Mouse (Mus musculus): Measurements from ENCODE around the gene Insrr.

Gene Insrr

DNA sequence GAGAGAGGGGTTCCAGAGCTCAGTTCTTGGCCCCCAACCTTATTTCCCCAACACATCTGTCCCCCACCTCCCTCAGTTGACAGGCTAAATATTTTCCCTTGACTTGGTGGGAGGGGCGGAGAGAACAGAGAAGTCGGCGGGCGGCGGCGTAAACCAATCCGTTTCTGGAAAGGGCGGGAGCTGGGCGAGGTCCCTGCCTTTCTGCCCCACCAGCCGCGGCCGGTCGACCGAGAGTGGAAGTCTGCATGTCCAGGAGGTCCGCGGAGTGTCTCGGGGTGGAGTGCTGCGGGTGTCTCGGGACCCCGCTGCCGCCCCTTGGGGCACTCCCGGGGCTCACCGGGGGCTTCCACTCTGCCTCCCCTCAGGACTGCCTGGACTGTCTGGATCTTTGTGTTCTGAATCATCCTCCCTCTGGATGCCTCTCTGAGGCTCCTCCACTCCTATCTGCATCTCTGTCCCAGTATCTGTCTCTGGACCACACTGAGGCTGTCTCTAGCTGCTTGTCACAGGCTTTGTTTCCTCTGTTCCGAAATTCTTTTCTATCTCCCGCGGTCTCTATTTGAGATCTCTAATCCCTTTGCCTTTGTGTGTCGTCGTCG is at the start of gene Insrr:
TSS of gene Insrr (plus strand) at position 216 of the 599 bp plus-strand sequence.
- DNase-seq (ENCODE audit: low spot score), result no peak

DNA sequence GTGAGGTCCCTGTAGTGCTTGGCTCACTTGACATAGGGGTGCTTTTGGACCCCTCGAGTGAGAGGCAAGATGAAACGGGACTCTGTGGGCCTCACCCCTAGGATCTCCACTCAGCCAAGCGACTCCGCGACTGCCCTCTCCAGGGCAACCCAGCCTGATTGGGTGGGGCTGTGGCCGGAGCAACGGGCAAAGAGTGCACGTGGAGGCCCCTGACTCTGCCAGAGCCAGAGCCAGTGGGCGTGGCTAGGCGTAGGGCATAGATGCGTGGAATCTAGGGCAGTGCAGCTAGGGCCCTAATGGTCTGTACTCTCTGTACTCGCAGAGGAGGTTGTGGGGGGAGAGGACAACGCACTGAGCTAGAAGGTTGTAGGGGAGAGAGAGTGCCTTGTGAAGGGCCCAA is 48.3 kb upstream of the Insrr start, which contains the start of gene Lrrc71:
TSS of gene Lrrc71 (minus strand) at position 195 of the 400 bp plus-strand sequence.
- no peak for DNase-seq (ENCODE audit: low spot score)

DNA sequence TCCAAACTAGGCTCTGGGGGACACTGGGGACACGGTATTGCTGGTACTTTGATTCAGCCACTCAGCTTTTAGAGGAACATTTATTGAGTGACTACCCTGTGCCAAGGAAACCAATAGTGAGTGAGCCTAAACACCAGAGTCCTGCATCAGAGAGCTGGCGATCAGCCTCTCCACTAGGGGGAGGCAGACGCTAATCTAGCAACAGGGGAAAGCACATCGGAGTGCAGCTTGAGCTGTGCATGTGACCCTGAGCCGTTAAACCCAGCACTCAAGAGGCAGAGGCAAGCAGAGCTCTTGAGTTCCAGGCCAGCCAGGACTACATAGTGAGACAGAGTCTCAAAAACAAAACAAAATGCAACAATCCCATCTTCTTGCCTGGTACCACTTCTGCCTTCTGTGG is 47.7 kb upstream of the Insrr start:
- DNase-seq (ENCODE audit: low spot score), result no peak

DNA sequence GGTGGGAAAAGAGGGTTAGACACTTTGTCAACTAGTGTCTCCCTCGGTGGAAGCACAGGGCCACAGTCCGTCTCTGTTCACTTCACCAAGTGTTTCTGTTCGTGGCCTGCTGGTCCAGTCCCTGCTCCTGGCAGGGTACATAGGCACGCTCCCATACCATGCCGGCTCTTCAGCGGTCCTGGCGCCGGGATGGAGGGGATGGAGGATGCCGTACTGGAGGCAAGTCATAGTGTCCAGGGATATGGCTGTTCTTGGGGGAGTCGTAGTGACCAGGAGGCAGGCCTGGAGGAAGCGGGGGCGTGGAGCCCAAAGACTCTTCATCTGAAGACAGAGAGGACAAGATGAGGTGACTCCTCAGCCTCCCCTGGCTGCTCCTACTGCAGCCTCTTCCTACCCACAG is 46.8 kb upstream of the Insrr start:
- DNase-seq (ENCODE audit: low spot score), result no peak

DNA sequence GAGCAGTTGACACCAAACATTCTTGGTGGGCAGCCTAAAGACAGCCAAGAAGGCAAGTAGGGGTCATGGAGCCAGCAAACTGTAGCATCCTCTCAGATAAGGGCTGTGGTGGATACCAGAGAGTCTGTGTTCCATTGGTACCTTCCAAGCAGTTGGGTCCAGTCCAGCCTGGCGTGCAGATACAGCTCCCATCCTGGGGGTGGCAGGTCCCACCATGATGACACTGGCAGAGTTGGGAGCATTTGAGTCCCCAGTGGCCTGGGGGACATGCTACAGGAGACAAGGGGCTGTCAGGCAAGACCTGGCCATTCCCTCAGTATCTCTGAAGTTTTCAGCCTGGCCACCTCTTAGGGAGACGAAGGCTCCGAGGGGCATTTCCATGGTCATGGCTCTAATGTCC is 44.2 kb upstream of the Insrr start:
- DNase-seq (ENCODE audit: low spot score), result no peak

DNA sequence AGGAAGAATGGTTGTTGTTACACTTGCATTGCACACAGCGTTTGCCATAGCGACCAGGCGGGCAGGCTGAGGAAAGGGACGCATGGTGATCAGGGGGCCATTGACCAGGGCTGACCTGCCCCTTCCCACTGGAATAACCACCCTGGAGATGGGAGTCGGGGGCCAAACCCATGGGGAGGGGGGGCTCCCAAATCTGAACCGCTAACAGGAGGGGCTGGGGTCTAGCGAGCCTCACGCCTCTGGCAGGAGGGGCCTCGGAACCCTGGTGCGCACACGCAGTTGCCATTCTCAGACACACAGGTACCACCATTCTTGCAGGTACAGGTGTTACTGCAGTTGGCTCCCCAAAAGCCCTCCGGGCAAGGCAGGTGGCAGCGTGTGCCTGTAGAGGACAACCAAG is 42.9 kb upstream of the Insrr start:
- DNase-seq (ENCODE audit: low spot score), result no peak

DNA sequence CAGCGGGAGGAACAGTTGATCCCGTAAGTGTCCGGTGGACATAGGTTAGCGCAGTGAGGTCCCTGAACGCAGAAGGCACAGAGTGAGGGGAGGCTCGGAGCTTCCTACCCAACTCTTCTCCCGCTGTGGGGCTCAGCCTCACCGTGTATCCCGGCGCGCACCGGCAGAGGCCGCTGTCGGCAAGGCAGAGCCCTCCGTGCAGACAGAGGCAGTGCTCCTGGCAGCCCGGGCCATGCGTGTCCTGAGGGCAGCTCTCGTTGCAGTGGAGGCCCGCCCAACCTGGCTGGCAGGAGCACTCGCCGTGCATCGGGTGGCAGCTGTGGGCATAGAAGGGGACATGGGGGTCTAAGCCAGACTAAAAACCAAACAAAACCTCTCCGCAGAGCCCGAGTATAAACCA is 40.8 kb upstream of the Insrr start:
- DNase-seq (ENCODE audit: low spot score), result peak; percentile 90

DNA sequence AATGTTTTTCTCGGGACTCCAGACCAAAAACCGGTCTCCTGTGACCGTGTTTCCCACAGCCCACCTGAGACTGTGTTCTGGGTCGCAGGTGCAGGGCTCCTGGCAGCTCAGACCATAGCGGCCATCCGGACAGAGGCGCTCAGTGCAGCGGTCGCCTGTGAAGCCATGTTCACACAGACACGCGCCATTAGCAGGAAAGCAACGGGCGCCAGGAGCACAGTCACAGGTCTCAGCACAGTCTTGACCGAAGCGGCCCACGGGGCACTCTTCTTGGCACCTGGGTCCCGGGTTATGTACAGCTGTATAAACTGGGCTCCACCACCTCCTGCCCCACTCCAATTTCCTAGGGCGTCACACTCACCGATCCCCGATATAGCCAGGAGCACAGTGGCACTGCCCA is 40.3 kb upstream of the Insrr start:
- DNase-seq (ENCODE audit: low spot score), result no peak

DNA sequence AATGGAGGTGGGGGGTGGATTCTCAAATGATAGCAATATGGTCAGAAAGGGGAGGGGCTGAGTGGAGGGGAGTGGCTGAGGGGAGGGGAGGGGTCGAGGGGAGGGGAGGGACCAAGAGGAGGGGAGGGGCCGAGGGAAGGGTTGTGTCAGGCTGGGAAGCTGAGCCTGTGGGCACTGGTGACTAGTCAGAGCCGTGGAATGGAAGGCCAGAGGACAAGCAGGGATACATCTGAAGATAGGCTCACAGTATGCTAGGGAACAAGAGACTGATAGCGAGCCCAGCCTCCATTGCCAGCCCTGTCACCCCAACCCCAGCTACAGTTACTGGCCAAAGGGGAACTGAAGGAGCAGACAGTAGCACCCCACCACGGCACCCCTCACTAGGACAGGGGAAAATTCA is 38.1 kb upstream of the Insrr start:
- no peak for DNase-seq (ENCODE audit: low spot score)

DNA sequence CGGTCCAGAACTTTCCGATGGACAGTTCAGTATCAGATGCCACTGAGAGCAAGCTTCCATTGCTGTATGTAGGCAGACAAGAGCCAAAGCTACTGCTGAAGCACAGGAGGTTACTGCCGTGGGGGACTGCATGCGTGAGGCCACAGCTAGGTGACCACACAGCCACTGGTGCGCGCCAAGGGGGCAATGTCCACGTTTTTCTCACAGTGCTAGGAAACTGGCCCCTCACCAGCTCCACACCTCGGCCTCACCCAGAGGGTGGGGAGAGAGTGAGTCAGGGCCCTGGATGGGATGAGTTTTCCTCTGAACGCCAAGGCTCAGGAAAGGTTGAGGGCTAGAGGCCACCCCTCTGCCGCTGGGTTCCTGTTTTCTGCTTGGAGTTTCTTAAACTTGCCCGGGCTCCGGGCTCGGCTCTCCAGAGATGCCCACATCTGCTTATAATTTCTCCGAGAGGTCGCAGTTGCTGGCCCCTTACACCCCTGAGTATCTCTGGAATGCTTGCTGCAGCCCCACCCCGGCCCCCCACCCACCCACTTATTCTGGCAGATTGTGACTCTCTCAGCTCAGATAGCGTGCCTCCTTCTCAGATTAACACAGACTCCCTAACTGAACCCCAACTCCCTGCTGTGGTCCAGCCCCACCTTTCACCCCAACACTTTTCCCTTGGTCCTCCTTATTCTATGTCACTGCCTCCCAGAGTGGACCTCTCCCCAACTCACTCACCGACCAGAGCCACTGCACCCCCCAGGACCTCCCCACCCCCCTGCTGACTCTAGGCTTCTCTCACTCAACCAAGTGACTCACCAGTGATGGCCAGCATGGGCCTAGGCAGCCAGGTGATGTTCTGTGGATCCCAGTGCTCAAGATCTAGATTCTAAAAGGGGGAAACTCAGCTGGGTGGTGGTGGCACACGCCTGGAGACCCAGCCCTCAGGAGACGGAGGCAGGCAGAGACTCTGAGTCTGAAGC is 35.1 kb upstream of the Insrr start:
- no peak for DNase-seq (ENCODE audit: low spot score)

DNA sequence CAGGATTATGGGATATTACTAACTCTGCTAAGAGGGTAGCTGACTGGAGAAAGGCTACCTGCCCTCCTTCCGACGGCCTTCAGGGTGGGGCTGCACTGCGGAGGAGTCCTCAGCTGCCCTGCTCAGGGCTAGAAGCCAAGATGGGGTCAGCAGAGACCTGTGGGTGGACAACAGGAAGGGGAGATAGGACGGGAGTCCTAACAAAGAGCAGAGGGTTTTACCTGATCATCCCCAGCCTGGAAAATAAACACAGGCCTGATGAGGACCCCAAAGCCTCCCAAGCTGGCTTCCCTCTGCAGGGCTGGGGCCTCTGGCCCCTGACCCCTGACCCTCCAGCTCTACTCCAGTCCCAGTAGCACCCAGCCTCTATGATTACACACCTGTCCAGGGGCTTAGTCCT is 33.5 kb upstream of the Insrr start:
- DNase-seq (ENCODE audit: low spot score), result no peak

DNA sequence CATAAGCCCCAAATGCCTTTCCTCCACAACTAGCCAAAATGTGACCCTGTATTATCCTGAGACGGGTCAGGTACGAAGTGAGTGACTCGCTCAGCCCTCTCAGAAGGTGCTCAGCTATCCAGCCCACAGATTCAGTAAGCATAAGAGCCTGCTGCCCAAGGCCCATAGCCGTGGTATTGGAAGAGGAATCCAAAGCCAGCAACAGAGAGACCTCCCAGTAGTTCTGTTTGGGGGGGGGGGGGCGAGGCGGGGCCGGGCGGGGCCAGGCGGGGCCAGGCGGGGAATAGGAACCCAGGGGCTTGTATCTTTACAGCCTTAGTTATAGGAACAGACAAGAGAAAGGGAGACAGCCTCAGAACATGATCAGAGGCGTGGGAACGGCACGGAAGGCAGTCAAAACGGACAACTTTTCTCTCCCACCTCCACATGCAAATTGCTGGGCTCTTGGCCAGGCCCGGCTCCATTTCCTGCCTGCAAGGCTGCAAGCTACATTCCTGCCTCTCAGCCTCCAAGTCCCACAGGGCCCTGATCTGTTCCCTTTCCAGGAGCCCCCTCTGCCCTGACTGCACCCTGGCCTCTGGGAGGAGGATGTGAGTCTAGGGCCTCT is 33.0 kb upstream of the Insrr start:
- DNase-seq (ENCODE audit: low spot score), result peak; percentile 75

DNA sequence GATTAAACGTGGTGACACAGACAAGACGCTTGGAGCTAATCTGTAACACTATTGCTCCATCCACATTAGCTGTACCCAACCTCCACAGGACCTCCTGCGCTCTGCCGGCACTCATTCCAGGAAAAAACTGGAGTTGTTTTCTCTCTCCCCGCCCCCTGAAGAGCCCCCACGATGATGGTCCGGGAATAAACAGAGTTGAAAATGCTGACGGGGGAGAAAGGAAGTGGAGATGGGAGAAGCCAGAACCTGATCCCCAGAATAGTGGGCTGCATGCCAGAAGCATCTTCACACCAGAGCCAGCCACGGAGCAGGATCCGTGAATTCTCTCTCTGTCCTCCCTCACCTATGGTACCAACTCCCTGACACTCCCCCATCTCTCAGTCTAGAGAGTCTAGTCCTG is 32.2 kb upstream of the Insrr start:
- no peak for DNase-seq (ENCODE audit: low spot score)

DNA sequence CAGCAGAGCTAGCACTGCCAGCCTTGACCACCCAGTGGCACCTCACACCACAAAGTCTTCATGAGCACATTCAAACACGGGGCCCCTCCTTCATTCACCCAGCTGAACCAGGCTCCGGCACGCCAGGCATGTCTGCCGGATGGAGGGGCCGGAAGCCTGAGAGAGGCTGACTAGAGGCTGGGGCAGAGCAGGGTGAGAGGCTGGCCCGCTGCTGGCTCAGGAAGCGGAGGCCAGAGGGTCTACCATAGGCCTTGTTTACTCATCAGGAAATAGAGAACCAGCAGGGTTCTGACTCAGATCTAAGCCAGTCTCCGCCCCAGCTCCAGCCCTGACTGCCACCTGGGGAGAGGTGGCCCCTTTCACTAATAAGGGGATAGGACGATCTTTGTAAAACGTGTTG is 31.7 kb upstream of the Insrr start:
- no peak for DNase-seq (ENCODE audit: low spot score)

DNA sequence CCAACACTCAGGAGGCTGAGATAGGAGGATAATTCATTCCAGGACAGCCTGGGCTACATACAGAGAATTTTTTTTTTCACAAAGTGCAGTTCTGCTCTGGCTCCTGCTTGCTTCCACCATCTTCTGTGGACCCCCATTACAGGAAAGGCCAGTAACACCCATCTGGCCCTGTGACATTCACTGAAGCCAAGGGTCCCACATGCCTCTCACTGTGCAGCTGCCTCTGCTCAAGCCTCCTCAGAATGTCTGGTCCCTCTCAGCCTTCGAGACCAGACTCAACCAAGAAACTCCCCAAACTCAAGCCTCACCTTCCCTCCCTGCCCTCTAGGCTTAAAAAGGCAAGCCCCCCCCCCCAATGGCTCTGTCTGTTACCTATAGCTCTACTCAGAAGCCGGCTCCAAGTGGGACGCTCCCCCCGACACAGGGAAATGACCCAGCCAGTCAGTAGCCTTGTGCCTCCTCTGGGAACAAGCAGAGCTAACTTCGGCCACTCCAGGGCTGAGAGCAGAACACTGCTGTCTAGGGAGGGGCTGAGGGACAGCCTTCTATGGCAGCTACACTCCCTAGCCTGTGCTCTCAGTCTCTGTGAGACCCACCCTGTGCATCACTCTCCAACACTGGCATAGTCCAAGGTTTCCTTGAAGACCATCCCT is 31.0 kb upstream of the Insrr start:
- DNase-seq (ENCODE audit: low spot score), result no peak

DNA sequence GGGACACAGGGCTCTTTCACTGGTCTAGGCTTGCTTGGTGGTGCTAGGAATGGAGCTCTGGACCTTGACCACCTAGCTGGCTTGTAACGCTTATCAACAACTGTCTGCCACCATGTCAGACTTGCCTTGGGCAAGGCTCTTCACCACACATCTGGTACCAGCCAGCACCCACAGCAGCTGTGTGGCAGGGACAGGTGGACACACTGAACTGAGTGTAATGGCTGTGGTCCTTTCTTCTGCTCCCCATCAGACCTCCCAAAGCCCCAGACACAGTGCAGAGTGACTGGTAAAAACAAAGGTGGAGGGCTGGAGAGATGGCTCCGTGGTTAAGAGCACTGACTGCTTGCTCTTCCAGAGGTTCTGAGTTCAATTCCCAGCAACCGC is 30.5 kb upstream of the Insrr start:
- DNase-seq (ENCODE audit: low spot score), result no peak

DNA sequence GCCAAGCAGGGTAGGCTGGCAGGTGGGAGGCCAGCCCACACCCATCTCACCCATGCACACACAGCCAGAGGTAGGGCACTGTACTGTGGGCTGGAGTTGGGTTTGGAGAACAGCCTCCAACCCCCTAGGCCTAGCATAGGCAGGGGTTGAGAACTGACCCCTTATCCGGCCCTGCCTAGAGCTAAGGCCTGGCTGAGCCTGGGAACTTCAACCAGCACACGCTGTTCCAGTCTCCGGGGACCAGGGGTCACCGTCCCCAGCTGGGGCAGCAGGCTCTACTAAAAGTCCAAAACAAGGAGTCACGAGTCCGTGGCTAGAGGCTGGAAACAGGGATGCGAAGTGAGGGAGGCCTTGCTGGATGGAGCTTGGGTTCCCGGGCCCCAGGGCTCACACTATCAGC is 29.0 kb upstream of the Insrr start:
- DNase-seq (ENCODE audit: low spot score), result no peak

DNA sequence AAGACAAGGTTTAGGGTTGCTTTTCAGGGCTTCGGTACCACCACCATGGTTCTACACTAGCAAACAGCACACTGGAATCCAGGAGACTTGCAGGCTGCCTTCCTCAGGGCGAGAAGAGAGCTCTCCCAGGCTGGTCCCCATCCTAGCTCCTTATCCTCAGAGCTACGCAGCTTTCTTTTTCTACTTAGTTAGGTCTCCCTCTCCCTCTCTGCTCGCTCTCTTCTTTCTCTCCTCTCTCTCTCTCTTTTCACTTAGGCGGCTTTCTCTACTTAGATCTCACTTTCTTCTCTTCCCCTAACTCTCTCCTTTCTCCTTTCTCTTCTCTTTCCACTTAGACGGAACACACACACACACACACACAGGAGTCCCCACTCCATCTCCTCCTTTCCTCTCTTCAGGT is 28.3 kb upstream of the Insrr start:
- DNase-seq (ENCODE audit: low spot score), result no peak

DNA sequence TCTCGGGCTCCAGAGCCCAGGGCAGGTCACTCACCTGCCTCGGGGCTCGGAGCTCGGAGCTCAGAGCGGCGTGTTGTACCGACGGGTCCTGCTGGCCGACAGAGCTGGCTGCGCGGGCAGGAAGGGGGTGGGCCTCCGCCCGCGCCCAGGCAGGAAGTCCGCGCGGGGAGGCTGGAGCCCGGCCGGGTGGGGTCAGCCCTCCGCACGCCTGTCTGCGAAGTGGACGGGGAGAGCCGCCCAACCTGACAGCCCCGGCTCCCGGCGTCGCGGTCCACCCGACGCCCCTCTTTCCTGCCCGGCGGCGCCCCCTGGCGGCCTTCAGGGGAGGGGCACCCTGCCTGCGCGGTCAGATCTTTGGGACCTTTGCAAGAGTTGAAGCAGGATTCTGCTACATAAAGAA is 27.9 kb upstream of the Insrr start:
- peak; percentile 89 for DNase-seq (ENCODE audit: low spot score)

DNA sequence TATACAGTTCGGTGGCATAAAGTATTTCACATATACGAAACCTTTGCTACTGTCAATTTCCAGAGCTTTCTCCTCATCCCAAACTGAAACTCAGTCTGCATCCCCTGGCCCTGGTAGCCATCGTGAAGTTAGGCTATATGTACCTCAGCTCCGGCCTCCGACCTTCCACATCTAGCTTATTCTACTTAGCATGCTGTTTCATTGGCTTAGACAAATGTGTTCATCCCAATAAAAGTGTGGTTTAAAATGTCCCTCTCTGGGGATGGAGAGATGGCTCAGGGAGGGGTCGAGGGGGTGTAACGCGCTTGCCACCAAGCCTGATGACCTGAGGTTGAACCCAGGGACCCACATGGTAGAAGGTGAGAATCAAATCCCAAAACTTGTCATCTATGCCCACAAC is 27.2 kb upstream of the Insrr start:
- no peak for DNase-seq (ENCODE audit: low spot score)

DNA sequence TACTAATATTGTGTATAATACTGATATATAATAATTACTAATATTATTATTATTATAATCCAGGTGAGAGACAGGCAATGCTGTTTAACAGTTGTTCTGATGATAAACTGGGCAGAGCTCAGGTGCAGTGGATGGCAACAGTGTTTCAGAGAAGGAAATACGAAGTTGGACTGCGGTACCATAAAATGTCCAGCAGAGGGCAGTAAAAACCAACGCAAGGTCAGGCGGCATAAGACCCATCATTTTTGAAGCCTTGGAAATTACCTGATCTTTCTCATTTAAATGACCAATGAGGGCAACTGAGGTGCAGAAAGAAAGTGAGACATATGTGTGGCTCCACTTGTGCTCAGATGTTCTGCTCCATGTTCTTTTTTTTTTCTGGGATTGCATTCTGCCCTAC is 26.5 kb upstream of the Insrr start:
- no peak for DNase-seq (ENCODE audit: low spot score)

DNA sequence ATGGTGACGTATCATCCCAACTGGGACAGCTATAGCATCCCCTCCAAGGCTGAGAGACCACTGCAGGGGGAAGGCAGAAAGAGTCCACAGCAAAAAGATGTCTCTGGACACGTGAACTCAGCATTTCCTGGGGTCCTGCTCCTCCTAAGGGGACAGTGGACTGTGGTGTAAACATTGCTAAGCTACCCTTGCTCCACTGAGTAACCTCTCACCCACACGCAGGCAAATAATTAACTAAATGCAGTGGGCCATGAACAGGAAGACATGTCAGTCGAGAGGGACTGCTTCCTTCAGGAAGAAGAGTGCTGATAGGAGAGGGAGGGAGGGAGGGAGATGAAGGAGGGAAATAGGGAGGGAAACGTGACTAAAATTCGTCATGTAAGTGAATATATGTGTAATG is 25.7 kb upstream of the Insrr start:
- no peak for DNase-seq (ENCODE audit: low spot score)

DNA sequence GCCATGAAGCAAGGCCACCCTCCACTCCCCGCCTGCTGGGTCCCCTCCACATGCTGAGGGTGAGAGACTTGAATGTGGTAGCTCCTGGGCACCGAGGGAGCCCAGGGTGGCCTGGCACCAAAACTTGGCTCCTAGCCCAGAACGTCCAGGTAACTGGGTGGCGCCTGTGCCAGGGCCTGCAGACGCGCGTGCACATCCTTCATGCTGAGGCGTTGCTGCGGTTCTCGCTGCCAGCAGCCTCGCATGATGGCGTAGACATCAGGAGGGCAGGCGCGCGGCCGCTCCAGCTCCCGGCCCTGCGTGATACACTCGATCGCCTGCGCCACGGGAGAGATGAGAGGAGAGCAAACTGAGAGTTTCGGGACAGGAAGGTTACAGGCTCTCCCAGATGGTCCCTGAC is 18.5 kb upstream of the Insrr start:
- no peak for DNase-seq (ENCODE audit: low spot score)

Data from ovary, postnatal 10 days (tissue).